Mouse (Mus musculus) right cerebral cortex, postnatal 4 days (tissue): ENCODE data around the gene Eef1e1.
"Not testable (repeated sequence)": the region's sequence is repeated elsewhere in the genome, so short reads cannot be mapped to it uniquely, and the experiment has no call there.

ENCODE experiments used
- DNase-seq: peaks from one replicate; pipeline ENCODE4 v3.0.0-alpha.2; 2022

The Eef1e1 gene

GRCm38 (mm10) chr13:38623296-38623695 lies 35.6 kb downstream of the Eef1e1 start:
- no peak for DNase-seq

- not testable (repeated sequence) for DNase-seq
Observed at GRCm38 (mm10) chr13:38618001-38618630, 40.7 kb downstream of the Eef1e1 start.

- no peak for DNase-seq
Observed at GRCm38 (mm10) chr13:38616887-38617286, 42.0 kb downstream of the Eef1e1 start.

GRCm38 (mm10) chr13:38615656-38616055 lies 43.2 kb downstream of the Eef1e1 start:
- no peak for DNase-seq

- no peak for DNase-seq
Observed at GRCm38 (mm10) chr13:38614298-38614697, 44.6 kb downstream of the Eef1e1 start.

- DNase-seq = no peak
Observed at GRCm38 (mm10) chr13:38613583-38613982, 45.3 kb downstream of the Eef1e1 start.

GRCm38 (mm10) chr13:38612608-38613007 lies 46.2 kb downstream of the Eef1e1 start:
- no peak for DNase-seq

GRCm38 (mm10) chr13:38612179-38612578 lies 46.7 kb downstream of the Eef1e1 start:
- DNase-seq = no peak

GRCm38 (mm10) chr13:38610336-38610735 lies 48.5 kb downstream of the Eef1e1 start:
- DNase-seq = no peak

GRCm38 (mm10) chr13:38607130-38607529 lies 51.7 kb downstream of the Eef1e1 start:
- DNase-seq = no peak

GRCm38 (mm10) chr13:38605353-38605752 lies 53.5 kb downstream of the Eef1e1 start:
- DNase-seq = no peak

GRCm38 (mm10) chr13:38602966-38603365 lies 55.9 kb downstream of the Eef1e1 start:
- DNase-seq = no peak

- DNase-seq = no peak
Observed at GRCm38 (mm10) chr13:38602243-38602832, 56.5 kb downstream of the Eef1e1 start.

GRCm38 (mm10) chr13:38600811-38601210 lies 58.0 kb downstream of the Eef1e1 start:
- DNase-seq = no peak

- DNase-seq = no peak
Observed at GRCm38 (mm10) chr13:38597076-38597475, 61.8 kb downstream of the Eef1e1 start.

GRCm38 (mm10) chr13:38596461-38596860 lies 62.4 kb downstream of the Eef1e1 start:
- no peak for DNase-seq
